Mouse (Mus musculus) CD4-positive helper T cell, adult 2 months (primary cell): Measurements from ENCODE around the gene Hspa14.

ENCODE experiments used
- DNase-seq: peaks from one replicate; pipeline ENCODE4 v3.0.0-alpha.2; 2012; ENCODE audit warnings: low read depth, missing footprints, low spot score

The Hspa14 gene

GRCm38 (mm10) chr2:3512552-3513454 is at the start of gene Hspa14, which contains the start of the genes Gm45902 and Cdnf:
Hspa14 (minus strand) TSS chr2:3512814.
Gm45902 (minus strand) TSS chr2:3512790.
Cdnf (plus strand) TSS chr2:3513030.
- DNase-seq: peak; percentile 99

DNA sequence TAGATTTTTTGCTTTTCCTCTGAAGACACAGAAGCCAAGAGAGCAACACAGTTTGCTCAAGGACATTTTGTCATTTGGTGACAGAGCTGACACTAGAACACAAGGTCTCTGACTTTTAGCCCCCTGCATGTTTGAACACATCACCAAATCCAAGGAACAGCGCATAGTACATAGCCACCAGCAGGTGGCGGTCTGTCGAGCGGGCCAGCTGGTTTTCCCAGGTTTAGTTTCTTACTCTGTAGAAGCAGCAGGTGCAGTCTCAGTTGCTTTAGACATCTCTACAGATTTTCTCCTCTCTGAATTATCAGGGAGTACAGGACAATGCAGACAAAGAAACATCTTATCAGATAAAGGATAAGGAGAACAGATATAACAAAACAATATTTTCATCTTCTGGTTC is 34.0 kb upstream of the Hspa14 start:
- DNase-seq: peak; percentile 74

DNA sequence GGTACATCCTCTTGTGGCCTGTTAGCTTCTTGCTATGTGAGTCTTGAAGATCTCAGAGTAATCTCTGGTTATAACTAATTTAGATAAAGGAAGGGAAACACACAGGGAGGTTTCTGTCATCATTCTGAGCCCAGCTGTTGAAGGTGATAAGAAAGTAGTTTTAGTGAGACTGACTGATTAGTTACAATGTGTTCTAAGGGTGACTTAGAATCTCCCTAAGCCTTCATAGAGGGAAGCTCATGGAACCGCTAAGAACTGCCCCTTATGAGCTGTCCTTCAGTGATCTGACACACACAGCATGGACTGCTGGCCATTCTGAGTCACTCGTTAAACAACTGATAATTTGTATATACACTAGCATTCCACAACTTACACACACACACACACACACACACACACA is 33.4 kb upstream of the Hspa14 start:
- no peak for DNase-seq

- DNase-seq: no peak
Measured at GRCm38 (mm10) chr2:3541307-3542079, 28.9 kb upstream of the Hspa14 start.

- DNase-seq: no peak
Measured at GRCm38 (mm10) chr2:3526288-3526687, 13.7 kb upstream of the Hspa14 start.

- DNase-seq: no peak
Measured at GRCm38 (mm10) chr2:3522558-3522957, 9.9 kb upstream of the Hspa14 start.

GRCm38 (mm10) chr2:3512076-3512475 is 538 bp downstream of the Hspa14 start:
- peak; percentile 76 for DNase-seq

GRCm38 (mm10) chr2:3500886-3501285 is 11.7 kb downstream of the Hspa14 start:
- no peak for DNase-seq

DNA sequence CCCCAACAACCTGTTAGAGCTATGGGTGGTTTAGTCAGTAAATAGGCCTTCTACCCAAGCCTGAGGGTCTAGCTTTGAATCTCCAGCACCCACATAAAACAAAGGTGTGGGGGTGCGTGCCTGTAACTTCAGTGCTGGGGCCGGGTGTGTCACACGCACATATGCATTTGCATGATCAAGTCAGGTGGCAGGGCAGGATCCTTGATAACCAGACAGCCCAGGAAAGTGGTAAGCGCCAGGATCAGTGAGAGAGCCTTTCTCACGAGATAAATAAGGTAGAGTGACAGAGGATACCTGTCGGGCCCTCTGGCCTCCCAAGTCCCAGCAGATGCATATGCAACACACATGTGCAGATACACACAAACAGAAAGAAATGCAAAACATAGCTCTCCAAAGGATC is 13.1 kb downstream of the Hspa14 start:
- no peak for DNase-seq

DNA sequence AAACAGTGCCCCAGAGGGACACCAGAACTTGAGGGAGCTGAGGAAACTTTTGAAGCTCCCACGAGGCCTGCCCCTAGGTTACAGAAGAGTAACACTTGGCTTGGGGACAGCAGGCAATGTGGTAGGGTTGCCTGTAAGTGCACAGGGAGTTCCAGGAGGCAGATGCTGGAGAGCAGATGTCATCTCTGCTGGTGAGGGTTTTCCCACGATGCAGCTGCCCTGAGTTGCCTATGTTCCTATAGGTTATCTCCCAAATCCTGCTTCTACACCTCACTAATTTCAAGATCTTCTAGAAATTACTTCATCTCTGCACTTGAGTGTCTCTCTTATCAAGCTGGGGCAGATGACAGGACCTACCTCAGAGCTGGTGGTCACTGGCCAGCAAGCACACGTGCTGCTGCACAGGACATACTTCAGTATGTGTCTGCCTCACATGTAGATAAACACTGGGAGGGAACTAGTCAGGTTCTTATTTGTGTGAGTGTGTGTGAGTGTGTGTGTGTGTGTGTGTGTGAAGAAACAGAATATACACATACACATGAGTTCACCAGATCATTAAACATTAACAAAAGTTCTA is 18.7 kb downstream of the Hspa14 start:
- no peak for DNase-seq

DNA sequence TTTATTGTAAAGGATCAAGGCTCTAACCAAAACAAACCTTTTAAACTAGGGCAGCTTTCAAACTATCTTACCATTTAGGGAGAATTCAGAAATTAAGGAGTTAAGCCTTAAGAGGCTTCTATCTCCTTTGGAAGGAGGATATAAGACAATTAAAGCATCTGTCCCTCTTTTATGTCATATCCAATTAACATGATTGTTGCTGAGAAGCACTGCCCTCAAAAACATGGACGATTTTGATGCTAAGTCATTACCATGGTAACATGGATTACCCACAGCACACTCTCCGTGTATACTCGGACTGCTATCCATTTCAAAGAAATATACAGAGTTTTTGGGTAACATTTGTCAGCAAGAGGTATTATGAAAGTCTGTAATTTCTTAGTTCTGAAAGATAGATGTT is 22.8 kb downstream of the Hspa14 start:
- no peak for DNase-seq

- no peak for DNase-seq
Measured at GRCm38 (mm10) chr2:3480239-3480638, 32.4 kb downstream of the Hspa14 start.

DNA sequence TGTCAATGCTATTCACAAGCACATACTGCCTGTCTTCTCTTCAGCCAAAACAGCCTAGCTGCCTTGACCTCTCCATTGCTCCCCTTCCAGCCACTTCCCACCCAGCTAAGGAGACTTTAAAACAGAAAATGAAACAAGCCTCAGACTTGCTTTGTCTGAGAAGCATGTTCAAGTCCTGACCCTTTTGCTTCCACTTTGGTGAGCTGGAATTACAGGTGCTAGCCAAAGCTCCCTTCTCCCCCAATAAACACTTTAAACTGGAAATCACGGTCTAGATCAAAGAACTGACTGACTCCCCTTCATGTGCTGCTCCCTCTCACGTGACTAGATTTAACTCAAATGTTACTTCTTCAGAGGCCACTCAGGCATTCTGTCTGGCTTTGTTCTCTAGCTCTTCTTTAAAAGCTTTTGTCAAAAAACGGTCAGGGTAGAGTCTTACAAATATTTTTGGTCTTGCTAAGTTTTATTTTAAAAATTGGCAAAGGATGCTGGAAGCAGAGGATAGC is 36.8 kb downstream of the Hspa14 start:
- DNase-seq: peak; percentile 37

GRCm38 (mm10) chr2:3474861-3475283 is 37.7 kb downstream of the Hspa14 start, which contains the start of gene Suv39h2:
Suv39h2 (minus strand) TSS chr2:3475031.
- DNase-seq: peak; percentile 97

- peak; percentile 80 for DNase-seq
Measured at GRCm38 (mm10) chr2:3474361-3474805, 38.2 kb downstream of the Hspa14 start.

- DNase-seq: peak; percentile 40
Measured at GRCm38 (mm10) chr2:3473891-3474290, 38.7 kb downstream of the Hspa14 start.

GRCm38 (mm10) chr2:3456590-3456989 is 56.0 kb downstream of the Hspa14 start:
- DNase-seq: no peak

DNA sequence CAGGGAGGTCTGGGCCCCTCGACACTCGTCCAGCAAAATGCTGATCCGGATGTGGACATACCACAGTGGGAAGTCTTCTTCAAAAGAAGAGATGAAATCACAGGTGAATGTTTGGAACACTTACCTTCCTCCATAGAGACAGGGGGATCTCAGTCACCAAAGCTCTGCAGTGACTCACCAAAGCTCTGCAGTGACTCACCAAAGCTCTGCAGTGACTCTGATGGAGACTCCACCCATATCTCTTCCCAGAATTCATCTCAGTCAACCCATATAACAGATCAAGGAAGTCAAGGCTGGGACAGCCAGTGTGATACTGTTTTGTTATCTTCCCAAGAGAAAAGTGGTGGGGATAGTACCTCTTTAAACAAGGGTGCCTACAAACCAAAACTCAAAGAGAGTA is 59.5 kb downstream of the Hspa14 start:
- no peak for DNase-seq

DNA sequence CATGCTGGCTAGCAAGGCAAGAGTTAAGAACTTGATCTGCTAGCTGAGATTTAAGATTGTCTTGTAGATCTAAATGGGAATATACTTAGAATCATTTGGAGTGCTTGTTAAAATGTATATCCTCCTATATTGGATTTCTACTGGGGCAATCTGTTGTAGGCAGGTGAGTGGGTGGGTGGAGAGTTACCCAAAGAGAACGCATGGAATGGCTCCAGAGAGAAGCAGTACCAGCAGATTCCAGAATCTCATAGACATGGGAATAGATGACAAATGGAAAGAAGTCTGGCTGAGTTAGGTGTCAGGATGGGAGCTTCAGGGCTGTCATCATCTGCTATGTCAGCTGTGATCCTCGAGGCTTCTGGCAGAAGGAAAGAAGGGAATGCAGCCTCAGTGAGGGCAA is 63.2 kb downstream of the Hspa14 start:
- no peak for DNase-seq

DNA sequence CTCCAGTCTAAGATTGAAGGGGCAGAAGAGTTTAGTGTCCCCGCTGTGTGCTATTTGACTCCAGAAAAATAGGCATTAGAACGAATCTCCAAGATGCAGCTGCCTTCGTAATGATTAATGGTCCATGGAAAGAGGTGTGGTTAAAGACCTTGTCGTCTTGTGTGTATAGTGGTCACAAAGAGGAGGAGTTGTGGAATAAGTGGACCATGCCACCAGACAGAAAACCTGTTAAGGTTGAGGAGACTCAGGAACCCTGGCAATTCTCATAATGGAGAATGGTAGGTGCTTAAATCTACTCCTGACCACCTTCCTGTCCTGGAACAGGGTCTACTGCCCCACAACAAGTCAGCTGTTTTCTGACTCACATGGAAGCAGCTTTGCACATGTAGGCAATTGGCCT is 66.6 kb downstream of the Hspa14 start:
- no peak for DNase-seq

- no peak for DNase-seq
Measured at GRCm38 (mm10) chr2:3444206-3444605, 68.4 kb downstream of the Hspa14 start.
